Mouse (Mus musculus) testis, adult 2 months (tissue): ENCODE results near the gene Mitf. TPM values are rescaled to one million over a fixed set of nuclear protein-coding genes. Genes with fewer than 3 reads are reported as not detected.

Source experiments
- H3K27ac ChIP-seq: fragments of 200-500 bp; 2 replicates; pipeline ENCODE4 v1.5.1; 2012; ENCODE audit warnings: low read depth, low read length; ENCODE audit not compliant: control insufficient read depth, insufficient read depth
- H3K27me3 ChIP-seq: fragments of 200-500 bp; 2 replicates; pipeline ENCODE4 v1.6.1; 2012; ENCODE audit warnings: mild to moderate bottlenecking, low read length, moderate library complexity; ENCODE audit not compliant: control insufficient read depth, insufficient read depth
- H3K36me3 ChIP-seq: fragments of 200-500 bp; 2 replicates; pipeline ENCODE4 v1.6.1; 2012; ENCODE audit warnings: mild to moderate bottlenecking, low read length; ENCODE audit not compliant: control insufficient read depth, insufficient read depth
- H3K4me1 ChIP-seq: fragments of 200-500 bp; 2 replicates; pipeline ENCODE4 v1.6.1; 2012; ENCODE audit warnings: low read length; ENCODE audit not compliant: control insufficient read depth, insufficient read depth
- H3K4me3 ChIP-seq: fragments of 200-500 bp; 2 replicates; pipeline ENCODE4 v1.5.1; 2012; ENCODE audit warnings: low read depth, mild to moderate bottlenecking, low read length, moderate library complexity, mixed read lengths; ENCODE audit not compliant: control insufficient read depth
- CTCF ChIP-seq: fragments of 200-500 bp; IDR thresholded peaks from 2 replicates; pipeline ENCODE4 v1.5.1; 2012; ENCODE audit warnings: low read depth, mild to moderate bottlenecking, inconsistent platforms, low read length, moderate library complexity; ENCODE audit not compliant: control insufficient read depth, insufficient read depth, insufficient replicate concordance
- POLR2A ChIP-seq: fragments of 200-500 bp; IDR thresholded peaks from 2 replicates; pipeline ENCODE4 v1.6.1; 2012; ENCODE audit warnings: low read depth, mild to moderate bottlenecking, inconsistent platforms, low read length, moderate library complexity; ENCODE audit not compliant: control insufficient read depth
- polyA plus RNA-seq: library from polyadenylated mRNA; depleted of rRNA; stranded (reverse); fragments of >200 nt; gene quantifications from 2 replicates; pipeline ENCODE4 v1.2.3, GENCODE M21; 2012

Mitf gene
- polyA plus RNA-seq, 1 experiment, result 0.72 TPM

- Histone ChIP-seq H3K4me1 (no peaks in the 10 kb centered on the region), H3K27me3 (no peaks in the 10 kb centered on the region), H3K4me3 (no peak overlapping the region), H3K36me3 (no peaks in the 10 kb centered on the region), H3K27ac (no peak overlapping the region)
- TF ChIP-seq CTCF, result no peak
- no peak for TF ChIP-seq POLR2A
Measured at GRCm38 (mm10) chr6:97964750-97965149, 157.9 kb downstream of the Mitf start.

GRCm38 (mm10) chr6:97981668-97982067, 174.8 kb downstream of the Mitf start:
- TF ChIP-seq POLR2A, result no peak
- H3K4me1 ChIP-seq, result no peaks in the 10 kb centered on the region
- H3K27ac ChIP-seq, result no peak overlapping the region

DNA sequence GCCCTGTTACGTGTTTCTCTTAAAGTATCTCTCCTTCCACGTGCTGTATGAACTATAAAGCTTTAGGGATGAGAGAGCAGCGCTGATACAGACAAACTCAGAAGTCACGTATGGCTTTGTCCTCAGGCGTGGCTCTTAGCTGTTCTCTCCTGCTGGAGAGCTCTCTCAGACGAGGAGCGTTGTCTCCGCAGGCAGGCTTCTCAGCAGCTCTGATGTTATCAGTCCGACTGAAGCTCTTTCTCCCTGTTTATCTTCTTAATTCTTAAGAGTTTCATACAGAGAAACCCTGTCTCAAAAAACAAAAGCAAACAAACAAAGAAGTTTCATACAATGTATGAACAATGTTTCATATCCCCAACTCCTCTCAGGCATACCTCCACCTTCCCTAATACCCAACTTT, 178.8 kb downstream of the Mitf start:
- Histone ChIP-seq H3K4me1 (no peaks in the 10 kb centered on the region), H3K36me3 (no peaks in the 10 kb centered on the region), H3K27ac (no peak overlapping the region), H3K4me3 (no peak overlapping the region), H3K27me3 (no peaks in the 10 kb centered on the region)
- no peak for TF ChIP-seq CTCF
- no peak for TF ChIP-seq POLR2A

More at GRCm38 (mm10) chr6:97981668-97982067, 174.8 kb downstream of the Mitf start:
- Histone ChIP-seq H3K27me3 (no peaks in the 10 kb centered on the region), H3K36me3 (no peaks in the 10 kb centered on the region), H3K4me3 (no peak overlapping the region)

GRCm38 (mm10) chr6:97986417-97986816, 179.6 kb downstream of the Mitf start:
- Histone ChIP-seq H3K4me3 (no peak overlapping the region), H3K36me3 (no peaks in the 10 kb centered on the region), H3K4me1 (no peaks in the 10 kb centered on the region), H3K27me3 (no peaks in the 10 kb centered on the region), H3K27ac (no peak overlapping the region)
- no peak for TF ChIP-seq CTCF
- no peak for TF ChIP-seq POLR2A

DNA sequence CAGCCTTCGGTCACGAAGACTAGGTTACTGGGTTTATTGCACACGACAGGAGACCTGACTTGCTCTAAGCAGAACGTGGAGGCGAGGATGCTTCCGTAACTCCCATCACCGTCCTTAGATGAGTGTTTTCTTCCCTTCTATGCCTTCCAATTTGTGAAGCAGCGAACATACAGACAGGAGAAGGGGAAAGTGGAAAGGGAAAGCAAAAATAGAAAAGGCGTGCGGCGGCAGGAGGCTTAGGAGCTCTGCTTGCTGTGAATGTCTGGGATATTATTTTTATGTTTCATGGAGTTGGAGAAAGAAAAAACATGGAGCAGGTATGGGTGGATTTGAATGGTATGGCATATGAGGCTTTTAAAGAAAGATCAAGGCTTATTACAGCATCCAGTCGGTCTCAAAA, 186.7 kb downstream of the Mitf start:
- Histone ChIP-seq H3K27ac (no peak overlapping the region), H3K36me3 (no peaks in the 10 kb centered on the region), H3K4me3 (no peak overlapping the region), H3K4me1 (no peaks in the 10 kb centered on the region), H3K27me3 (no peaks in the 10 kb centered on the region)
- no peak for TF ChIP-seq POLR2A
- no peak for TF ChIP-seq CTCF

DNA sequence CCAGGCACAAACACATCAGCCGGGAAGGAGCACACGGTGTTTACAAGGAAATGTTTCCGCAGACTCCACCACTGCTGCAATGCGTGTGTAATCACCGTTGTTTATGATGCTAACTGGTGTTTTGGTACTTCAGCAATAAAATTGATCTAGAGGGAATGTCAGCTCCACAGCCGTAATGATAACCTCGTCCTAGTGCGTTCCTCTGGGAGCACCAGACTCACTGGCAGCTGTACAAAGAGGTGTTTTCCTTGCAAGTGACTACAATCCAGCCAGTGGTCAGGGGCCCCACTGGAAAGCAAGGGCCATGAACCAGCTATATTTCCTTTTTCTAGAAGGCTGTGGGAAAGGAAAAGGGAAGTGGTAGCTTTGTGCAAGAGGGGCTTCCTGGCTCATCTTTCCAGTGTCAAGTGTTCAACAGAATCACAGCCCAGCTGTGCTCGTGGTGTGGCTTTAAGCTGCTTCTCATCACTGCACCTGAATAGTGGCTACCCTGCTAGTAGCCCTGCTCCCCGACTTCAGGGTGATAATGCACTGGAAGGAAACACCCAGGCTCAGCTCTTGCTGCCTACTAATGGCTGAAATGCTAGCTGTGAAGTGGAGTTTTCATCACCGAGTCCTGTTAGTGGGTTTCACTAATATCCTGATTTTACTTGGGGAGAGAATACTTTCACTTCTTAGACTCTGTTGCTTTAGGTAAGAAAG, 188.9 kb downstream of the Mitf start:
- Histone ChIP-seq H3K36me3 (no peaks in the 10 kb centered on the region), H3K27me3 (no peaks in the 10 kb centered on the region), H3K4me3 (no peak overlapping the region), H3K27ac (no peak overlapping the region), H3K4me1 (no peaks in the 10 kb centered on the region)
- TF ChIP-seq POLR2A (no peak), CTCF (no peak)

GRCm38 (mm10) chr6:98001551-98001950, 194.7 kb downstream of the Mitf start:
- Histone ChIP-seq H3K27ac (no peak overlapping the region), H3K27me3 (no peaks in the 10 kb centered on the region), H3K4me1 (no peaks in the 10 kb centered on the region), H3K4me3 (no peak overlapping the region), H3K36me3 (no peaks in the 10 kb centered on the region)
- TF ChIP-seq POLR2A (no peak), CTCF (no peak)

- Histone ChIP-seq H3K4me3 (no peak overlapping the region), H3K4me1 (no peaks in the 10 kb centered on the region), H3K27me3 (no peaks in the 10 kb centered on the region), H3K36me3 (no peaks in the 10 kb centered on the region), H3K27ac (no peak overlapping the region)
- TF ChIP-seq POLR2A, result no peak
- TF ChIP-seq CTCF, result no peak
Measured at GRCm38 (mm10) chr6:98003114-98003513, 196.3 kb downstream of the Mitf start.
